Mouse (Mus musculus) stomach, postnatal 0 days (tissue): Measurements from ENCODE around the gene Cdkl4. TPM values are rescaled to one million over a fixed set of nuclear protein-coding genes. Genes with fewer than 3 reads are reported as not detected.

Experiments
- ATAC-seq: fragments of 200-750 bp; cut with Nextera tagmentation; 2 replicates; pipeline ENCODE4 v1.8.0; 2017; ENCODE audit not compliant: low FRiP score, low TSS enrichment
- DNase-seq: peaks from one replicate; pipeline ENCODE4 v3.0.0-alpha.2; 2016; ENCODE audit warnings: low spot score
- H3K27ac ChIP-seq: fragments of 300-500 bp; sonication (generic); replicated peaks from 2 replicates; pipeline ENCODE4 v1.5.1; 2014; ENCODE audit warnings: mild to moderate bottlenecking, control low read depth
- H3K27me3 ChIP-seq: fragments of 300-500 bp; sonication (generic); 2 replicates; pipeline ENCODE4 v1.6.1; 2014; ENCODE audit warnings: low read length; ENCODE audit not compliant: control insufficient read depth, insufficient read depth
- H3K36me3 ChIP-seq: fragments of 300-500 bp; sonication (generic); 2 replicates; pipeline ENCODE4 v1.6.1; 2014; ENCODE audit warnings: low read length, mixed read lengths; ENCODE audit not compliant: control insufficient read depth, insufficient read depth
- H3K4me1 ChIP-seq: fragments of 300-500 bp; sonication (generic); replicated peaks from 2 replicates; pipeline ENCODE4 v1.6.1; 2014; ENCODE audit warnings: antibody characterized with exemption; ENCODE audit not compliant: control insufficient read depth, insufficient read depth
- H3K4me2 ChIP-seq: fragments of 300-500 bp; sonication (generic); replicated peaks from 2 replicates; pipeline ENCODE4 v1.6.1; 2014; ENCODE audit warnings: low read depth, mild to moderate bottlenecking, control low read depth, moderate library complexity
- H3K4me3 ChIP-seq: fragments of 300-500 bp; sonication (generic); 2 replicates; pipeline ENCODE4 v1.5.1; 2014; ENCODE audit warnings: low read depth, low read length, control low read depth
- H3K9ac ChIP-seq: fragments of 300-500 bp; sonication (generic); 2 replicates; pipeline ENCODE4 v1.6.1; 2014; ENCODE audit warnings: mild to moderate bottlenecking, low read length, control low read depth, mixed read lengths
- H3K9me3 ChIP-seq: fragments of 300-500 bp; sonication (generic); 2 replicates; pipeline ENCODE4 v1.6.1; 2016; ENCODE audit warnings: low read length; ENCODE audit not compliant: control insufficient read depth
- CTCF ChIP-seq: IDR thresholded peaks from 2 replicates; pipeline ENCODE4 v1.5.1; 2016; ENCODE audit warnings: antibody characterized with exemption, low read depth, mild to moderate bottlenecking, moderate library complexity
- EP300 ChIP-seq: optimal IDR thresholded peaks from 2 replicates; pipeline ENCODE3; 2016; ENCODE audit warnings: antibody characterized with exemption
- WGBS: fragments of 180-500 bp; shearing (Covaris S2); extraction: QIAGEN DNeasy Blood & Tissue Kit; methylation state at CpG from one replicate; pipeline ENCODE4 v1.1.7; 2014; 5-methylcytosine and 5-hydroxymethylcytosine counted together
- polyA plus RNA-seq: library from polyadenylated mRNA; unstranded; fragments of >200 nt; fragmentation: Nextera tagmentation; extraction: Ambion mirVana; gene quantifications from 2 replicates; pipeline ENCODE4 v1.2.1, GENCODE M21; 2015

Gene Cdkl4
- polyA plus RNA-seq, 1 experiment from 2014 or later: 0.08 TPM

- TF ChIP-seq CTCF (no peak), EP300 (no peak)
- peak overlapping the region; percentile 92 for H3K9ac ChIP-seq
- ATAC-seq: no peak
- no peaks in the 10 kb centered on the region for H3K9me3 ChIP-seq
- H3K4me1 ChIP-seq: no peaks in the 10 kb centered on the region
- no peaks in the 10 kb centered on the region for H3K27me3 ChIP-seq
- peak overlapping the region; percentile 76 for H3K4me2 ChIP-seq
- peak overlapping the region; percentile 96; the same call in 1 of the 2 replicates for H3K27ac ChIP-seq
- H3K4me3 ChIP-seq: peak overlapping the region; percentile 86
- no peaks in the 10 kb centered on the region for H3K36me3 ChIP-seq
- WGBS: 29% methylated on average over 7 of the region's 7 CpGs
- DNase-seq: no peak
These were observed 96.8 kb downstream of the Cdkl4 start for GRCm38 (mm10) chr17:80480855-80481224.

- DNase-seq (peak; percentile 96), ATAC-seq (peak; percentile 86)
- H3K4me1 ChIP-seq: no peaks in the 10 kb centered on the region
- H3K36me3 ChIP-seq: no peaks in the 10 kb centered on the region
- H3K27me3 ChIP-seq: no peaks in the 10 kb centered on the region
- H3K4me3 ChIP-seq: peak within 1 kb of the TSS; percentile 86
- TF ChIP-seq CTCF (0 out of 2 replicates have a peak, but pooled peaks have one; percentile 8), EP300 (no peak)
- under 1% methylated on average over 75 of the region's 90 CpGs for WGBS
- peak within 1 kb of the TSS; percentile 76 for H3K4me2 ChIP-seq
- peak within 1 kb of the TSS; percentile 92 for H3K9ac ChIP-seq
- H3K9me3 ChIP-seq: no peaks in the 10 kb centered on the region
- peak within 1 kb of the TSS; percentile 96 for H3K27ac ChIP-seq
These were observed 97.4 kb downstream of the Cdkl4 start, which contains the start of gene Sos1 for GRCm38 (mm10) chr17:80480031-80480854. Gene Sos1, minus strand, starts transcription at chr17:80480453.

GRCm38 (mm10) chr17:80479295-80480030, 98.2 kb downstream of the Cdkl4 start:
- 0 out of 2 replicates have a peak, but pooled peaks have one; percentile 3 for TF ChIP-seq CTCF
- no peak for TF ChIP-seq EP300
- peak overlapping the region; percentile 76 for H3K4me2 ChIP-seq
- no peaks in the 10 kb centered on the region for H3K9me3 ChIP-seq
- H3K4me1 ChIP-seq: no peaks in the 10 kb centered on the region
- ATAC-seq (peak; percentile 45), DNase-seq (peak; percentile 71)
- H3K9ac ChIP-seq: peak overlapping the region; percentile 92
- no peaks in the 10 kb centered on the region for H3K27me3 ChIP-seq
- no peaks in the 10 kb centered on the region for H3K36me3 ChIP-seq
- 1% methylated on average over 57 of the region's 71 CpGs for WGBS
- H3K4me3 ChIP-seq: peak overlapping the region; percentile 86
- peak overlapping the region; percentile 96 for H3K27ac ChIP-seq

GRCm38 (mm10) chr17:80477679-80478078, 99.9 kb downstream of the Cdkl4 start:
- H3K4me2 ChIP-seq: no peak overlapping the region
- H3K9ac ChIP-seq: no peak overlapping the region
- no peak overlapping the region for H3K4me3 ChIP-seq
- no peaks in the 10 kb centered on the region for H3K36me3 ChIP-seq
- DNase-seq (no peak), ATAC-seq (no peak)
- no peaks in the 10 kb centered on the region for H3K9me3 ChIP-seq
- H3K27me3 ChIP-seq: no peaks in the 10 kb centered on the region
- 90% methylated on average over 2 of the region's 2 CpGs for WGBS
- TF ChIP-seq CTCF (no peak), EP300 (no peak)
- no peak overlapping the region for H3K27ac ChIP-seq
- H3K4me1 ChIP-seq: no peaks in the 10 kb centered on the region

GRCm38 (mm10) chr17:80476496-80476895, 101.1 kb downstream of the Cdkl4 start:
- Histone ChIP-seq H3K4me1 (no peaks in the 10 kb centered on the region), H3K9ac (no peak overlapping the region), H3K27me3 (no peaks in the 10 kb centered on the region), H3K4me2 (no peak overlapping the region), H3K4me3 (no peak overlapping the region), H3K9me3 (no peaks in the 10 kb centered on the region), H3K36me3 (no peaks in the 10 kb centered on the region), H3K27ac (no peak overlapping the region)
- ATAC-seq (no peak), DNase-seq (no peak)
- 88% methylated on average over 4 of the region's 4 CpGs for WGBS
- no peak for TF ChIP-seq CTCF
- no peak for TF ChIP-seq EP300

Other genes starting within 250 kb of the Cdkl4 start
- 0.83 and 1.7 TPM in 2 replicates for gene Gm10190, start 204.3 kb downstream of the Cdkl4 start, polyA plus RNA-seq
- gene Sos1, start 97.4 kb downstream of the Cdkl4 start, polyA plus RNA-seq: 2.2 TPM in 2 replicates
- gene Map4k3, start 150.7 kb upstream of the Cdkl4 start, polyA plus RNA-seq: 16.9 and 18.1 TPM in 2 replicates